Mouse (Mus musculus) kidney, adult 18-20 months (tissue): ENCODE results near the gene Kcnh7.

Experiments
- DNase-seq: peaks from one replicate; pipeline ENCODE4 v3.0.0; 2021

Gene Kcnh7

GRCm38 (mm10) chr2:62644891-62645290 is 539.2 kb downstream of the Kcnh7 start:
- no peak for DNase-seq
